Mouse (Mus musculus) lung, adult 2 months (tissue): ENCODE data around the gene Tmem121.

ENCODE experiments used
- CTCF ChIP-seq: fragments of 200-500 bp; IDR thresholded peaks from 2 replicates; pipeline ENCODE4 v1.5.1; 2011; ENCODE audit warnings: mild to moderate bottlenecking, low read length, control low read depth; ENCODE audit not compliant: insufficient read depth
- POLR2A ChIP-seq: fragments of 200-500 bp; IDR thresholded peaks from 2 replicates; pipeline ENCODE4 v1.6.1; 2011; ENCODE audit warnings: low read depth, mild to moderate bottlenecking, control low read depth, low read length, borderline replicate concordance; ENCODE audit errors: extremely low read depth

DNA sequence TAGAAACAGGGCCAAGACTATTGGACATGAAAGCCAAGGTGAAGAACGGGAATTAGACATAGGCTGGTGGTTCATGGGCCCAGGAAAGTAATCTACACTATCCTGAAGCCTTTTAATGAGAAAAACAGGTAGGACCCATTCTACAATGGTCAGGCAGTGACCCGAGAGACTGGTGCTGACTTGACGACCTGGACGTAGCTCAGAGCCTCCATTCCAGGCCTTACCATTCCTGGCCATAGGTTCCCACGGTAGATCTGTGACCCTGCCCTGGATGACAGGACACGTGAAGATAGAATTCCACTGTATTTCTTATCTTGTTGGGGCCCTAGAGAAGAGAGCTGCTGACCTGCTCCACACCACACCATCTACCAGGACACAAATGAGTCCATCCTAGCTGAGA is 47.4 kb upstream of the Tmem121 start:
- TF ChIP-seq CTCF (no peak), POLR2A (no peak)
